Mouse (Mus musculus): ENCODE results near the gene C1qbp. TPM values are rescaled to one million over a fixed set of nuclear protein-coding genes. Genes with fewer than 3 reads are reported as not detected.
A peak's percentile ranks its signal among the peaks of the same experiment; 100 is the strongest.

C1qbp gene
- polyA plus RNA-seq (2012; rRNA removed): 21.9 and 22.1 TPM in 2 replicates

DNA sequence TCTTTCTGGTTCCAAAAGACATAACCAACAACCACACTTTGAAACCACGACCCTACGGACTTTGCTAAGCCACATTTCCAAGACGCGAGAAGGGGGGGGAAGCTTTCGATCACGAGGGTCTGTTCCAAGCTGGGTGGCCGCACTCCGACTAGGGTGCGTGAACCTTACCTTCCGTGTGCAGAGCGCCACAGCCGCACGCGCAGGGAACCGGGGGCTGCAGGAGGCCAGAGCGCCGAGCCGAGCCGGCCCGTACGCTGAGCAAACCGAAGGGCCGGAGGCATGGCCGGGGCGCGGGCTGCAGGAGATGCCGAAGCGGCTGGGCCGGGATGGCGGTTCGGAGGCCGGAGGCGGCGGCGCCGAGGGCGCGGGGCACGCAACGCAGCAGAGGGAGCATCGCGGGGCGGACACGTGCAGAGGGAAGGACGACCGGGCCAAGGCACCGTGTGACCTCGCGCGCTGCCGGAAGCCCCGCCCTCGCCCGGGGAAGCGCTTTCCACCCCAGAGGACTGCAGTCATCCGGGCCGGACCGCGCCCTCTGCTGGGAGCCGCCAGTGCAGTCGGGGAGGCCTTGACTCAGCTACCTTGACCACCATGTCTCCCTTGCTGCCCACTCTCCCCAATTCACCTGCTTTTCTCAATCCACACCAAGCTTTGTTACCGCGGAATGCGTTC lies at the start of gene C1qbp:
C1qbp (minus strand) TSS at position 470 of the 672 bp plus-strand sequence.
- Histone ChIP-seq H3K27ac (ENCODE audit: control insufficient read depth, insufficient read depth, low read depth, low read length) (peak within 1 kb of the TSS; percentile 57), H3K4me1 (ENCODE audit: control insufficient read depth, insufficient read depth, low read length) (peaks cover 7% of the 10 kb centered on the region), H3K27me3 (ENCODE audit: control insufficient read depth, insufficient read depth, low read length) (no peaks in the 10 kb centered on the region), H3K36me3 (ENCODE audit: control insufficient read depth, insufficient read depth, low read length) (no peaks in the 10 kb centered on the region; the same call in 1 of the 2 replicates), H3K4me3 (ENCODE audit: control insufficient read depth, low read depth, low read length) (peak within 1 kb of the TSS; percentile 88)
- TF ChIP-seq POLR2A (IDR thresholded peaks at IDR 0.05; ENCODE audit: control insufficient read depth, low read depth, low read length): peak; percentile 81
- TF ChIP-seq CTCF (IDR thresholded peaks at IDR 0.05; ENCODE audit: control insufficient read depth, insufficient read depth, insufficient replicate concordance, low read depth, low read length): peak; percentile 73; the same call in 1 of the 2 replicates

GRCm38 (mm10) chr11:71032070-71032469 lies 49.2 kb upstream of the C1qbp start:
- no peak for TF ChIP-seq CTCF (IDR thresholded peaks at IDR 0.05; ENCODE audit: control insufficient read depth, insufficient read depth, insufficient replicate concordance, low read depth, low read length)
- Histone ChIP-seq H3K4me1 (ENCODE audit: control insufficient read depth, insufficient read depth, low read length) (peaks cover 7% of the 10 kb centered on the region), H3K4me3 (ENCODE audit: control insufficient read depth, low read depth, low read length) (no peak overlapping the region), H3K27me3 (ENCODE audit: control insufficient read depth, insufficient read depth, low read length) (no peaks in the 10 kb centered on the region), H3K36me3 (ENCODE audit: control insufficient read depth, insufficient read depth, low read length) (no peaks in the 10 kb centered on the region), H3K27ac (ENCODE audit: control insufficient read depth, insufficient read depth, low read depth, low read length) (no peak overlapping the region)

DNA sequence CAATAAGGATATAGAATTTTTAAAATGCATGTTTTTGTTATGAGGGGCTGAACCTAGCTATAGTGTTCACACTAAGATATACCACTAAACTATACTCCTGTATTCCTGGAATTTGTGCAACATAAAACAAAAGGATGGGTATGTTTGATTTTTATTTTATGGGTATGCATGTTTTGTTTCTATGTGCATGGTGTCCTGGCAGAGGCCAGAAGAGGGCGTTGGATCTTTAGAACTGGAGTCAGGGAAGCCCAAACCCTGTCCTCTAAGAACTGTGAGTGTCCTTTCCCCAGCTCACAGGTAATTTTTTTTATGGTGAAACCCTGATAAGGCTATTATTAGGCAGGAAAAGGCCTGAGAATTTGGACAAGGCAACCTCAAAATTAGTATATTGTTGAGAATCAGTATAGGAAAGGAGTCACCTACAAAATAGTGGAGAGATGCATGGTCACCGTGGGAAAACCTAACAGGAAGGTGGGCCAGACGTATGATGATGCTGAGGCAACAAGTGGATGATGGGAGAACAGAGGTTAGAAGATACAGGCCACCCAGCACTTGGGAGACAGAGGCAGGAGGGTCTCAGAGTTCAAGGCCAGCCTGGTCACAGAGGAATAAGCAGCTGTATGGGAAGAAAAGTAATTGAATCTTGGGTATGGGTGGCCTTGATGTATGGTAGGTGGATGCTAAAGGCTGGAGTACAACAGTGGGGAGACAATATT lies 46.7 kb upstream of the C1qbp start:
- no peak overlapping the region for H3K4me3 ChIP-seq (ENCODE audit: control insufficient read depth, low read depth, low read length)
- H3K27me3 ChIP-seq (ENCODE audit: control insufficient read depth, insufficient read depth, low read length): no peaks in the 10 kb centered on the region
- no peak overlapping the region for H3K27ac ChIP-seq (ENCODE audit: control insufficient read depth, insufficient read depth, low read depth, low read length)
- peaks cover under 1% of the 10 kb centered on the region; the same call in 1 of the 2 replicates for H3K36me3 ChIP-seq (ENCODE audit: control insufficient read depth, insufficient read depth, low read length)
- TF ChIP-seq CTCF (IDR thresholded peaks at IDR 0.05; ENCODE audit: control insufficient read depth, insufficient read depth, insufficient replicate concordance, low read depth, low read length) (no peak), POLR2A (IDR thresholded peaks at IDR 0.05; ENCODE audit: control insufficient read depth, low read depth, low read length) (no peak)
- peaks cover 7% of the 10 kb centered on the region for H3K4me1 ChIP-seq (ENCODE audit: control insufficient read depth, insufficient read depth, low read length)

GRCm38 (mm10) chr11:71028280-71028679 lies 45.5 kb upstream of the C1qbp start:
- no peak overlapping the region for H3K27ac ChIP-seq (ENCODE audit: control insufficient read depth, insufficient read depth, low read depth, low read length)
- TF ChIP-seq POLR2A (IDR thresholded peaks at IDR 0.05; ENCODE audit: control insufficient read depth, low read depth, low read length): no peak
- no peak for TF ChIP-seq CTCF (IDR thresholded peaks at IDR 0.05; ENCODE audit: control insufficient read depth, insufficient read depth, insufficient replicate concordance, low read depth, low read length)
- H3K4me1 ChIP-seq (ENCODE audit: control insufficient read depth, insufficient read depth, low read length): peaks cover 7% of the 10 kb centered on the region
- peaks cover 2% of the 10 kb centered on the region for H3K36me3 ChIP-seq (ENCODE audit: control insufficient read depth, insufficient read depth, low read length)
- H3K27me3 ChIP-seq (ENCODE audit: control insufficient read depth, insufficient read depth, low read length): no peaks in the 10 kb centered on the region
- H3K4me3 ChIP-seq (ENCODE audit: control insufficient read depth, low read depth, low read length): no peak overlapping the region

GRCm38 (mm10) chr11:71019201-71020068 lies 36.6 kb upstream of the C1qbp start, which contains the start of the genes Mis12 and Derl2:
Mis12 (plus strand) TSS chr11:71019611.
Derl2 (minus strand) TSS chr11:71019841.
- H3K27me3 ChIP-seq (ENCODE audit: control insufficient read depth, insufficient read depth, low read length): no peaks in the 10 kb centered on the region
- peak within 1 kb of the TSS; percentile 97 for H3K4me3 ChIP-seq (ENCODE audit: control insufficient read depth, low read depth, low read length)
- H3K36me3 ChIP-seq (ENCODE audit: control insufficient read depth, insufficient read depth, low read length): peaks cover under 1% of the 10 kb centered on the region
- TF ChIP-seq POLR2A (IDR thresholded peaks at IDR 0.05; ENCODE audit: control insufficient read depth, low read depth, low read length) (peak; percentile 80), CTCF (IDR thresholded peaks at IDR 0.05; ENCODE audit: control insufficient read depth, insufficient read depth, insufficient replicate concordance, low read depth, low read length) (no peak)
- peaks cover 2% of the 10 kb centered on the region; the same call in 1 of the 2 replicates for H3K4me1 ChIP-seq (ENCODE audit: control insufficient read depth, insufficient read depth, low read length)
- peak within 1 kb of the TSS; percentile 83 for H3K27ac ChIP-seq (ENCODE audit: control insufficient read depth, insufficient read depth, low read depth, low read length)

- Histone ChIP-seq H3K36me3 (ENCODE audit: control insufficient read depth, insufficient read depth, low read length) (no peaks in the 10 kb centered on the region), H3K4me3 (ENCODE audit: control insufficient read depth, low read depth, low read length) (peak overlapping the region; percentile 97), H3K4me1 (ENCODE audit: control insufficient read depth, insufficient read depth, low read length) (peaks cover 2% of the 10 kb centered on the region; the same call in 1 of the 2 replicates), H3K27ac (ENCODE audit: control insufficient read depth, insufficient read depth, low read depth, low read length) (peak overlapping the region; percentile 83), H3K27me3 (ENCODE audit: control insufficient read depth, insufficient read depth, low read length) (no peaks in the 10 kb centered on the region)
- TF ChIP-seq POLR2A (IDR thresholded peaks at IDR 0.05; ENCODE audit: control insufficient read depth, low read depth, low read length) (no peak), CTCF (IDR thresholded peaks at IDR 0.05; ENCODE audit: control insufficient read depth, insufficient read depth, insufficient replicate concordance, low read depth, low read length) (no peak)
Measured at GRCm38 (mm10) chr11:71018416-71019200, 35.8 kb upstream of the C1qbp start.
